Mouse (Mus musculus) myocyte (in vitro differentiated cells): ENCODE measurements around the gene Cnot10. TPM values are rescaled to one million over a fixed set of nuclear protein-coding genes. Genes with fewer than 3 reads are reported as not detected.

Source experiments
- H3K27me3 ChIP-seq: one replicate; pipeline ENCODE4 v1.6.1; 2011; ENCODE audit not compliant: control insufficient read depth, insufficient read depth, insufficient read length
- H3K36me3 ChIP-seq: one replicate; pipeline ENCODE4 v1.6.1; 2011; ENCODE audit not compliant: control insufficient read depth, insufficient read depth
- H3K4me2 ChIP-seq: one replicate; pipeline ENCODE4 v1.6.1; 2011; ENCODE audit warnings: low read depth, control low read depth
- H3K4me3 ChIP-seq: one replicate; pipeline ENCODE4 v1.5.1; 2011; ENCODE audit warnings: mild to moderate bottlenecking, control low read depth, moderate library complexity
- H3K79me2 ChIP-seq: one replicate; pipeline ENCODE4 v1.6.1; 2011; ENCODE audit not compliant: control insufficient read depth, insufficient read depth
- H3ac ChIP-seq: one replicate; pipeline ENCODE4 v1.6.1; 2011; ENCODE audit not compliant: control insufficient read depth, insufficient read length
- CEBPB ChIP-seq: IDR thresholded peaks from 2 replicates; pipeline ENCODE4 v1.6.1; 2011; ENCODE audit warnings: mild to moderate bottlenecking, moderate library complexity; ENCODE audit not compliant: poor library complexity, insufficient read depth, severe bottlenecking
- E2F4 ChIP-seq: IDR thresholded peaks from one replicate; pipeline ENCODE4 v1.6.1; 2011; ENCODE audit warnings: mild to moderate bottlenecking, control low read depth, moderate library complexity; ENCODE audit not compliant: insufficient read depth
- MAX ChIP-seq: IDR thresholded peaks from one replicate; pipeline ENCODE4 v1.6.1; 2011; ENCODE audit warnings: low read depth, mild to moderate bottlenecking, control low read depth
- MYOD1 ChIP-seq, 3 experiments: IDR thresholded peaks; one replicate each; pipeline ENCODE4 v1.6.1; 2011; ENCODE audit warnings: control low read depth in 2 of 3, low read depth in 2 of 3, mild to moderate bottlenecking in 2 of 3, moderate library complexity in 1 of 3; ENCODE audit not compliant: insufficient read length in 2 of 3, control insufficient read depth in 1 of 3
- MYOG ChIP-seq, 3 experiments: IDR thresholded peaks; one replicate each; pipeline ENCODE4 v1.6.1; 2011; ENCODE audit warnings: control low read depth in 2 of 3, low read depth in 2 of 3, mild to moderate bottlenecking in 2 of 3; ENCODE audit not compliant: insufficient read length in 2 of 3, control insufficient read depth in 1 of 3, insufficient read depth in 1 of 3
- POLR2A ChIP-seq: IDR thresholded peaks from one replicate; pipeline ENCODE4 v1.6.1; 2011; ENCODE audit warnings: low read depth, mild to moderate bottlenecking, control low read depth, moderate library complexity; ENCODE audit not compliant: insufficient read length
- POLR2AphosphoS2 ChIP-seq: IDR thresholded peaks from one replicate; pipeline ENCODE4 v1.6.1; 2011; ENCODE audit warnings: low read depth, control low read depth; ENCODE audit not compliant: insufficient read length
- REST ChIP-seq: IDR thresholded peaks from one replicate; pipeline ENCODE4 v1.6.1; 2011; ENCODE audit warnings: mild to moderate bottlenecking, control low read depth, moderate library complexity; ENCODE audit not compliant: insufficient read depth, insufficient read length
- SRF ChIP-seq: IDR thresholded peaks from one replicate; pipeline ENCODE4 v1.6.1; 2011; ENCODE audit warnings: low read depth; ENCODE audit not compliant: control insufficient read depth, insufficient read length
- TCF12 ChIP-seq: IDR thresholded peaks from one replicate; pipeline ENCODE4 v1.6.1; 2011; ENCODE audit warnings: mild to moderate bottlenecking, control low read depth; ENCODE audit not compliant: poor library complexity, insufficient read depth, severe bottlenecking
- TCF3 ChIP-seq: IDR thresholded peaks from one replicate; pipeline ENCODE4 v1.6.1; 2011; ENCODE audit warnings: low read depth, control low read depth; ENCODE audit not compliant: insufficient read length
- USF1 ChIP-seq: IDR thresholded peaks from one replicate; pipeline ENCODE4 v1.6.1; 2011; ENCODE audit warnings: low read depth, mild to moderate bottlenecking, control low read depth, moderate library complexity
- polyA plus RNA-seq: library from polyadenylated mRNA; unstranded; fragments of >200 nt; fragmentation: generic; extraction: Trizol; gene quantifications from one replicate; pipeline ENCODE4 v1.2.1, GENCODE M21; 2012; ENCODE audit warnings: missing spikeins

Gene Cnot10
- polyA plus RNA-seq, 1 experiment, result 29.1 TPM

- H3K79me2 ChIP-seq, result no peaks in the 10 kb centered on the region
- TF ChIP-seq TCF3 (no peak), E2F4 (no peak), USF1 (no peak), CEBPB (no peak), TCF12 (no peak), POLR2A (no peak), REST (no peak), MYOD1 (IDR thresholded peaks at IDR 0.05; ENCODE audit: control insufficient read depth in 1 of 3, insufficient read length in 2 of 3, low read depth in 2 of 3) (no peak)
- H3K36me3 ChIP-seq, result no peaks in the 10 kb centered on the region
- no peaks in the 10 kb centered on the region for H3K27me3 ChIP-seq
- H3K4me3 ChIP-seq, result no peak overlapping the region
- no peak overlapping the region for H3K4me2 ChIP-seq
- H3ac ChIP-seq, result no peak overlapping the region
Observed at GRCm38 (mm10) chr9:114549117-114549516, 90.9 kb downstream of the Cnot10 start.

GRCm38 (mm10) chr9:114548496-114548895, 91.5 kb downstream of the Cnot10 start:
- no peaks in the 10 kb centered on the region for H3K79me2 ChIP-seq
- no peak for TF ChIP-seq POLR2AphosphoS2
- TF ChIP-seq E2F4, result no peak
- no peak for TF ChIP-seq SRF
- TF ChIP-seq USF1, result no peak
- no peak for TF ChIP-seq REST
- TF ChIP-seq MAX, result no peak
- no peak for TF ChIP-seq POLR2A
- TF ChIP-seq CEBPB, result no peak
- no peak for TF ChIP-seq TCF12
- TF ChIP-seq TCF3, result no peak
- H3K36me3 ChIP-seq, result no peaks in the 10 kb centered on the region
- no peak overlapping the region for H3ac ChIP-seq
- H3K27me3 ChIP-seq, result no peaks in the 10 kb centered on the region
- H3K4me2 ChIP-seq, result no peak overlapping the region
- no peak overlapping the region for H3K4me3 ChIP-seq

- Histone ChIP-seq H3K4me2 (no peak overlapping the region), H3K4me3 (no peak overlapping the region), H3K79me2 (no peaks in the 10 kb centered on the region), H3K36me3 (no peaks in the 10 kb centered on the region), H3K27me3 (no peaks in the 10 kb centered on the region), H3ac (no peak overlapping the region)
- TF ChIP-seq MYOD1 (IDR thresholded peaks at IDR 0.05; ENCODE audit: control insufficient read depth in 1 of 3, insufficient read length in 2 of 3, low read depth in 2 of 3) (no peak), SRF (no peak), REST (no peak), E2F4 (no peak), USF1 (no peak), POLR2AphosphoS2 (no peak), TCF12 (no peak)
Observed at GRCm38 (mm10) chr9:114547643-114548077, 92.3 kb downstream of the Cnot10 start.

- Histone ChIP-seq H3ac (no peak overlapping the region), H3K4me3 (no peak overlapping the region), H3K36me3 (no peaks in the 10 kb centered on the region), H3K4me2 (no peak overlapping the region), H3K27me3 (no peaks in the 10 kb centered on the region), H3K79me2 (no peaks in the 10 kb centered on the region)
- TF ChIP-seq CEBPB, result no peak
- TF ChIP-seq TCF12, result no peak
- no peak for TF ChIP-seq TCF3
- no peak for TF ChIP-seq MYOD1 (IDR thresholded peaks at IDR 0.05; ENCODE audit: control insufficient read depth in 1 of 3, insufficient read length in 2 of 3, low read depth in 2 of 3)
- TF ChIP-seq E2F4, result no peak
Observed at GRCm38 (mm10) chr9:114546765-114547164, 93.2 kb downstream of the Cnot10 start.

GRCm38 (mm10) chr9:114544754-114545393, 95.1 kb downstream of the Cnot10 start:
- Histone ChIP-seq H3ac (no peak overlapping the region), H3K36me3 (no peaks in the 10 kb centered on the region), H3K79me2 (no peaks in the 10 kb centered on the region), H3K4me3 (no peak overlapping the region), H3K4me2 (peak overlapping the region; percentile 18), H3K27me3 (no peaks in the 10 kb centered on the region)
- TF ChIP-seq REST, result no peak
- TF ChIP-seq E2F4, result no peak
- TF ChIP-seq MYOG (IDR thresholded peaks at IDR 0.05; ENCODE audit: control insufficient read depth in 1 of 3, insufficient read depth in 1 of 3, insufficient read length in 2 of 3, low read depth in 2 of 3), result no peak
- no peak for TF ChIP-seq SRF
- TF ChIP-seq MAX, result no peak
- no peak for TF ChIP-seq CEBPB
- TF ChIP-seq TCF3, result no peak
- no peak for TF ChIP-seq TCF12
